Mouse (Mus musculus) layer of hippocampus, postnatal 25 days (tissue): ENCODE data around the gene Matn3. TPM values are rescaled to one million over a fixed set of nuclear protein-coding genes. Genes with fewer than 3 reads are reported as not detected.

ENCODE experiments used
- DNase-seq, 2 experiments: peaks; one replicate each; pipeline ENCODE4 v3.0.0; 2022; ENCODE audit warnings: mixed read lengths in 2 of 2, low spot score in 1 of 2; ENCODE audit errors: extremely low spot score in 1 of 2
- total RNA-seq, 2 experiments: library from RNA; stranded (reverse); gene quantifications; 2 replicates each; pipeline ENCODE4 v1.2.3; 2021

The Matn3 gene
- total RNA-seq, 2 experiments from 2014 or later: not detected

- DNase-seq: no peak
Measured at GRCm38 (mm10) chr12:9016376-9016775, 68.6 kb downstream of the Matn3 start.

DNA sequence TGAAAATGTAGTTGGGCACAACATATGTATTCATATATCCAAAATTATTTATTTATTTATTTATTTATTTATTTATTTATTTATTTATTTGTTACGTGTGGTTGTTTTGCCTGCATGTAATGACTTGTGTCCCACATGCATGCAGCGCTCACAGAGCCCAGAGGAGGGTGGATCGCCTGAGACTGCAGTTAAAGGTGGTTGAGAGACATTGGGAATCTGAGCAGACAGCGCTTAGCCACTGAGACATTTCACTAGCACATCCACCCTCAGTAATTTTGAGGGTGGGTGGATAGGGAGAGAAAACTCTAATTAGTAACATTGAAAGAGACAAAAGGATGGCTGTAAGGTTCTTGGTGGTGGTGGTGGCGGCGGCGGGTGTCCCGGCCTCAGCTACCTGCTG, 72.7 kb downstream of the Matn3 start:
- no peak for DNase-seq

DNA sequence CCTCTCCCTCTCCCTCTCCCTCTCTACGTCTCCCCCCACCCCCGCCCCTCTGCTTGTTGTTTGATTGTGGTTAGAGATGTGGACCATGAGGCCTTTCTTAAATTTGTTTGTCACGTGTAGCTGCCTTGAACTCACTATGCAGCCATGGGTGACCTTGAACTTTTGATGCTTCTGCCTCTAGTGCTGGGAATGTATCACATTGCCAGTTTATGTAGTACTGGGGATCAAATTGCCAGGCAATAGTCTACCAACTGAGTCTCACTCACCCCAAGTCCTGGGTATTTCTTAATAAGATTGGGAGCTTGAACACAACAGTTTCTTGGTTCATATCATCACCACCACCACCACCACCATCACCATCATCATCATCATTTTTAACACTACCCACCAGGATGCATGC, 73.3 kb downstream of the Matn3 start:
- DNase-seq: no peak

Other genes with a start within 250 kb of the Matn3 start
- gene Sdc1, start 176.6 kb upstream of the Matn3 start, total RNA-seq: 1 to 10 TPM; 1.3 to 1.8 TPM
- 100 to 1,000 TPM; 222 to 223 TPM for gene Laptm4a, start 26.3 kb upstream of the Matn3 start, total RNA-seq
- gene Wdr35, start 26.0 kb downstream of the Matn3 start, total RNA-seq: 10 to 100 TPM; 41.6 to 45.3 TPM
- gene Ttc32, start 82.1 kb downstream of the Matn3 start, total RNA-seq: 1 to 10 TPM; 4.4 to 5.7 TPM